Mouse (Mus musculus) MEL-GATA-1-ER (cell line): ENCODE measurements around the gene Tango2.

ENCODE experiments used
- DNase-seq: peaks from one replicate; pipeline ENCODE4 v3.0.0-alpha.2; 2012; ENCODE audit warnings: low read depth; ENCODE audit errors: extremely low read depth

Gene Tango2

GRCm38 (mm10) chr16:18383045-18383726, 35.3 kb upstream of the Tango2 start:
- DNase-seq: no peak

- no peak for DNase-seq
Measured at GRCm38 (mm10) chr16:18381621-18382258, 33.8 kb upstream of the Tango2 start.

GRCm38 (mm10) chr16:18380495-18381063, 32.7 kb upstream of the Tango2 start:
- no peak for DNase-seq

- DNase-seq: no peak
Measured at GRCm38 (mm10) chr16:18379338-18380001, 31.6 kb upstream of the Tango2 start.

- DNase-seq: no peak
Measured at GRCm38 (mm10) chr16:18378489-18378888, 30.6 kb upstream of the Tango2 start.

GRCm38 (mm10) chr16:18377203-18377602, 29.3 kb upstream of the Tango2 start:
- DNase-seq: no peak

- DNase-seq: no peak
Measured at GRCm38 (mm10) chr16:18376297-18376954, 28.5 kb upstream of the Tango2 start.

- no peak for DNase-seq
Measured at GRCm38 (mm10) chr16:18373632-18374031, 25.7 kb upstream of the Tango2 start.

GRCm38 (mm10) chr16:18370197-18370596, 22.3 kb upstream of the Tango2 start:
- DNase-seq: no peak

GRCm38 (mm10) chr16:18366849-18367248, 18.9 kb upstream of the Tango2 start:
- DNase-seq: no peak

- DNase-seq: no peak
Measured at GRCm38 (mm10) chr16:18362948-18363347, 15.0 kb upstream of the Tango2 start.

GRCm38 (mm10) chr16:18360151-18360805, 12.4 kb upstream of the Tango2 start:
- no peak for DNase-seq

- no peak for DNase-seq
Measured at GRCm38 (mm10) chr16:18357977-18358376, 10.1 kb upstream of the Tango2 start.

- no peak for DNase-seq
Measured at GRCm38 (mm10) chr16:18356961-18357360, 9.1 kb upstream of the Tango2 start.

- DNase-seq: no peak
Measured at GRCm38 (mm10) chr16:18353106-18353505, 5.2 kb upstream of the Tango2 start.

GRCm38 (mm10) chr16:18351313-18352055, 3.6 kb upstream of the Tango2 start:
- DNase-seq: no peak

- no peak for DNase-seq
Measured at GRCm38 (mm10) chr16:18349761-18350325, 1.9 kb upstream of the Tango2 start.

- no peak for DNase-seq
Measured at GRCm38 (mm10) chr16:18348601-18349175, 785 bp upstream of the Tango2 start.

- DNase-seq: peak; percentile 80
Measured at GRCm38 (mm10) chr16:18345243-18345642, 2.7 kb downstream of the Tango2 start.

- DNase-seq: peak; percentile 89
Measured at GRCm38 (mm10) chr16:18343778-18344177, 4.1 kb downstream of the Tango2 start.
